Mouse (Mus musculus): ENCODE measurements around the gene Gm49384. TPM values are rescaled to one million over a fixed set of nuclear protein-coding genes. Genes with fewer than 3 reads are reported as not detected.
A peak's percentile ranks its signal among the peaks of the same experiment; 100 is the strongest.

Gene Gm49384
- 26.8 and 28.7 TPM in 2 replicates for polyA plus RNA-seq (2015; fragmentation: Nextera tagmentation; extraction: Ambion mirVana)

DNA sequence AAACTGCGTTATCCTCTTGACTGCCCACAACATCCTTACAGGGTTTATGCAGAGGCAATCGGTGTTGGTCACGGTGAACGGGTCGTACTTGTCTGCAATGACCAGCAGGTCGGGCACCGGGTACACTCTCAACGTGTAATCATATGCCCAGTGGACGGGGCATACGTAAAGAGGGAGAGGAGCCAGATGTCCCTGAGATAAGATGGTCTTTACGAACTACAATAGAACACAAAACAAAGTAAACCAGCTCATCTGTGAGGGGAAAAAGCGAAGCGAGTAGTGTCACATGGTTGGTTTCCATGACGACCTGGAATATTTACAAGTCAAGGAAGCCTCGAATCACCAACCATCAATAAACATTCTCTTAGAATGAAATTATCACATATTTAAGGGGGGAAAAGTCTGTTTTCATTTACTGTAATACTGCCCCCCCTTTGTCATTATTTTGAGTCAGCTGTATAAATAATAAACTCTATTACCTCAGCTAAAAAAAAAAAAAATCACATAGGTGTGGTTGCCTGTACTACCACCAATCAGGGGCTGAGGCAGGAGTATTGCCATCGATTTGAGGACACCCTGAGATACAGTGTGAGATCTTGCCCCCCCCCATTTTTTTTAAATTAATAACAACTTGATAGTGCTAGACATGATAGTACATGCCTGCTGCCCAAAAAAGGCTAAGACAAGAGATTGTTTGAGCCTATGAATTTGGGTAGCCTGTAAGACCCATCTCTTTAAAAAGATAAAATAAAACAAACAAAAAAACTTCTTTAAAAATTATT lies at the start of gene Gm49384:
Gene Gm49384 (minus strand): TSS at position 216 of the 782 bp plus-strand sequence.
- Histone ChIP-seq H3K9me3 (ENCODE audit: low read length) (no peaks in the 10 kb centered on the region), H3K9ac (replicated peaks; ENCODE audit: low read length) (no peak within 1 kb of the TSS), H3K4me3 (ENCODE audit: low read length) (no peak within 1 kb of the TSS), H3K27me3 (ENCODE audit: insufficient read depth, low read length) (no peaks in the 10 kb centered on the region), H3K27ac (ENCODE audit: low read length) (no peak within 1 kb of the TSS), H3K36me3 (ENCODE audit: insufficient read depth, low read length) (peaks cover 25% of the 10 kb centered on the region), H3K4me2 (replicated peaks; ENCODE audit: low read depth, low read length) (no peak within 1 kb of the TSS), H3K4me1 (ENCODE audit: insufficient read depth, low read length) (peaks cover under 1% of the 10 kb centered on the region; the same call in 1 of the 2 replicates)
- ATAC-seq (ENCODE audit: low FRiP score, low TSS enrichment): no peak
- 85% methylated on average over 16 of the region's 16 CpGs for WGBS

DNA sequence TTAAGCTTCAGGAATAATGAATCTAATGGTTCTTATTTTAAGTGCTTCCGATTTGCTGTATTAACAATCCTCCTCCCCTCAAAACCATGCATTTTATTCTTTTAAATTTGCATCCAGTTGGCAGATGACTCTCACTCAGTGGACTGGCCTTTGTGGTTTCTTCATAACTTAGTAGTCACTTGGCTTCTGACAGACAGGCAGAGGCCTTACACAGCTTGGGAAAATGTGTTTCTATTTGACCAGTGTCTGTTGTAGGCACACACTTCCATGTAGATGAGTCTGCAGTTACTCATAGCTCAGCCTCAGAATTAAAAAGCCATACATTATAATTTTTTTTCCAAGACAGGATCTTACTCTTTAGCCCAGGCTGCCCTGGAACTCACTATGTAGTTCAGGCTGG lies 49.7 kb upstream of the Gm49384 start:
- H3K27ac ChIP-seq (ENCODE audit: low read length): no peak overlapping the region
- H3K4me2 ChIP-seq (replicated peaks; ENCODE audit: low read depth, low read length): no peak overlapping the region
- H3K36me3 ChIP-seq (ENCODE audit: insufficient read depth, low read length): no peaks in the 10 kb centered on the region
- WGBS: 98% methylated on average over 1 of the region's 1 CpGs
- no peak overlapping the region for H3K9ac ChIP-seq (replicated peaks; ENCODE audit: low read length)
- no peaks in the 10 kb centered on the region for H3K4me1 ChIP-seq (ENCODE audit: insufficient read depth, low read length)
- no peaks in the 10 kb centered on the region for H3K9me3 ChIP-seq (ENCODE audit: low read length)
- no peak for ATAC-seq (ENCODE audit: low FRiP score, low TSS enrichment)
- H3K27me3 ChIP-seq (ENCODE audit: insufficient read depth, low read length): no peaks in the 10 kb centered on the region
- H3K4me3 ChIP-seq (ENCODE audit: low read length): no peak overlapping the region

DNA sequence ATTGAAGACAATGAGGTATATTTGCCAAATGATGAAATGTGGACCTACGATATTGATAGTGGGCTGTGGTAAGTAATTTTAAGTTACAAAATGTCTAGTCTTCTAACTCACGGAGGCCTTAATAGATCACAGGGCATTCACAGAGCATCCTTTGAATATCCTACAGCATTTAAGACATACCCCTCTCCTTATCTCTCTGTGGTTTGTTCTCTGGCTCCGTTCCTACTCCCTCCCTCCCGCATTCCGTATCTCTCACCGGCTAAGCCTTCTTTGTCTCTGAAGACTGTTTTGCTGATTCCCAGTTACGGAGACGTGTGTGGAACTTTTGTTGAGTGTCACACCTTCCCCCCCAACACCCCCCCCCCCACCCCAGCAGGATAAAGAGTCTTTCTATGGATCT lies 46.7 kb upstream of the Gm49384 start:
- H3K4me3 ChIP-seq (ENCODE audit: low read length): no peak overlapping the region
- H3K27me3 ChIP-seq (ENCODE audit: insufficient read depth, low read length): no peaks in the 10 kb centered on the region
- no peaks in the 10 kb centered on the region for H3K36me3 ChIP-seq (ENCODE audit: insufficient read depth, low read length)
- H3K9me3 ChIP-seq (ENCODE audit: low read length): no peaks in the 10 kb centered on the region
- no peak overlapping the region for H3K27ac ChIP-seq (ENCODE audit: low read length)
- 82% methylated on average over 8 of the region's 8 CpGs for WGBS
- H3K4me2 ChIP-seq (replicated peaks; ENCODE audit: low read depth, low read length): no peak overlapping the region
- H3K9ac ChIP-seq (replicated peaks; ENCODE audit: low read length): no peak overlapping the region
- ATAC-seq (ENCODE audit: low FRiP score, low TSS enrichment): no peak
- no peaks in the 10 kb centered on the region for H3K4me1 ChIP-seq (ENCODE audit: insufficient read depth, low read length)

DNA sequence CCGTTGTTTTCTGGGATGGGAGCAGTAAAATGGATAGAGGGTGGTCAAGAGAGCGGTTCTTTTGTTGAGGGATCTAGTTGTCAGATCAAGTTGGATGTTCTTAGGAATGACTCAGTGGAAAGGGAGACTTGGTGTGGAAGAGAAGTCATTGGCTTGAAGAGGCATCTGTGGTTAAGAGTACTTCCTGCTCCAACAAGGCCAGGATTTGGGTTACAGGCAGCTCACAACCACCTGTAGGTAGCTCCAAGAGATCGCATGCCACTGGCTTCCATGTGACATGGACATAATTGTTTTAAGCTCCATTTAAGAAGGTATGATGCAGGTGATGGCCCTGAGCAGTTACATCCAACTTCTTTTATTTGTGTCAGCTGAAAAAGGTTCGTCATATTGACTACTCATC lies 45.7 kb upstream of the Gm49384 start:
- H3K9me3 ChIP-seq (ENCODE audit: low read length): no peaks in the 10 kb centered on the region
- H3K27ac ChIP-seq (ENCODE audit: low read length): no peak overlapping the region
- H3K27me3 ChIP-seq (ENCODE audit: insufficient read depth, low read length): no peaks in the 10 kb centered on the region
- no peak overlapping the region for H3K9ac ChIP-seq (replicated peaks; ENCODE audit: low read length)
- 87% methylated on average over 4 of the region's 4 CpGs for WGBS
- H3K36me3 ChIP-seq (ENCODE audit: insufficient read depth, low read length): no peaks in the 10 kb centered on the region
- H3K4me3 ChIP-seq (ENCODE audit: low read length): no peak overlapping the region
- ATAC-seq (ENCODE audit: low FRiP score, low TSS enrichment): no peak
- H3K4me2 ChIP-seq (replicated peaks; ENCODE audit: low read depth, low read length): no peak overlapping the region
- no peaks in the 10 kb centered on the region for H3K4me1 ChIP-seq (ENCODE audit: insufficient read depth, low read length)

DNA sequence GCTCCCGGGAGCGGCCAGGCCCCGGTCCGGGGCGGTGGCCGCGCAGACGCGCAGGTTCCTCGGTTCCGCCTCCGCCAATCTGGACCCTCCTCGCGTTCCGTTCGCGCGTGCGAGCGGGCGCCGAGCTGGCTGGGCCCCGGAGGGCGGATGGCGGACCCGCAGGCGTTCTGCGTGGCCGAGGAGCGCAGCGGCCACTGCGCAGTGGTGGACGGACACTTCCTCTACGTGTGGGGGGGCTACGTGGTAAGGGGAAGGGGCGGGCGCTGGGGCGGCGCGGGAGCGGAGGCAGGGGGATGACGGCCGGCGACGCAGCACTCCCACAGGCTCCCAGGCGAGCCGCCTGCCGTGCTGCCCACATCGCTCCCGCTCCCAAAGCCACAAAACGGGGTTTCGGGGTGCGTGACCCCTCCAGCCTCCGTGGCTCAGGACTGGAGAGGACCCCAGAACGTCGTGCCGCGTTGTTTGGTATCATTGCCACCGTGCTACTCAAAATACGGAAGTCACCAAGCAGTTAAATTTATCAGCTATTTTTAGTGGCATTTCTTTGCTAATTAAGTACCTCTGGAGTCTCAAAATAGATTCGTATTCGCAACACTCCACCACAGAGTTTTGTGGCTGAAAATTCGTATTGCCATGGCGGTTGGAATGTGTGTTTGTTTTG lies 37.8 kb upstream of the Gm49384 start:
- ATAC-seq (ENCODE audit: low FRiP score, low TSS enrichment): peak; percentile 96
- H3K4me3 ChIP-seq (ENCODE audit: low read length): peak overlapping the region; percentile 77
- H3K27me3 ChIP-seq (ENCODE audit: insufficient read depth, low read length): no peaks in the 10 kb centered on the region
- H3K9ac ChIP-seq (replicated peaks; ENCODE audit: low read length): peak overlapping the region; percentile 93
- under 1% methylated on average over 58 of the region's 64 CpGs for WGBS
- no peaks in the 10 kb centered on the region for H3K36me3 ChIP-seq (ENCODE audit: insufficient read depth, low read length)
- H3K4me2 ChIP-seq (replicated peaks; ENCODE audit: low read depth, low read length): peak overlapping the region; percentile 60
- H3K27ac ChIP-seq (ENCODE audit: low read length): peak overlapping the region; percentile 84
- H3K9me3 ChIP-seq (ENCODE audit: low read length): no peaks in the 10 kb centered on the region
- H3K4me1 ChIP-seq (ENCODE audit: insufficient read depth, low read length): peaks cover 7% of the 10 kb centered on the region

DNA sequence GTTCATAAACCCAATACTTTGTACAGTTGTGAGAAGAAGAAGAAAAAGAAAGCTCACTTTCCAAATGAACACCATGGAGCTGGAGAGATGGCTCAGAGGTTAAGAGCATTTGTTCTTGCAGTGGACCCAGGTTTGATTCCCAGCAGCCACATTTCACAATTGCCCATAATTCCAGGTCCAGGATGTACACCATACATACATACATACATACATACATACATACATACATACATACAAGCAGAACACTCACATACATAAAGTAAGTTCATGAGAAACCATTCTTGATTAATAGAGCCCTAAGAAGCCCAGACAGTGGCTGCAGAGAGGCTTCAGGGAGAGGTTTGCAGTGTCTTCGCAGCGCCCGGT lies 37.3 kb upstream of the Gm49384 start:
- Histone ChIP-seq H3K27ac (ENCODE audit: low read length) (peak overlapping the region; percentile 84), H3K4me1 (ENCODE audit: insufficient read depth, low read length) (peaks cover 7% of the 10 kb centered on the region), H3K27me3 (ENCODE audit: insufficient read depth, low read length) (no peaks in the 10 kb centered on the region), H3K9ac (replicated peaks; ENCODE audit: low read length) (peak overlapping the region; percentile 93), H3K4me2 (replicated peaks; ENCODE audit: low read depth, low read length) (peak overlapping the region; percentile 60), H3K4me3 (ENCODE audit: low read length) (peak overlapping the region; percentile 77), H3K9me3 (ENCODE audit: low read length) (no peaks in the 10 kb centered on the region), H3K36me3 (ENCODE audit: insufficient read depth, low read length) (no peaks in the 10 kb centered on the region)
- WGBS: 0% methylated on average over 3 of the region's 3 CpGs
- no peak for ATAC-seq (ENCODE audit: low FRiP score, low TSS enrichment)

DNA sequence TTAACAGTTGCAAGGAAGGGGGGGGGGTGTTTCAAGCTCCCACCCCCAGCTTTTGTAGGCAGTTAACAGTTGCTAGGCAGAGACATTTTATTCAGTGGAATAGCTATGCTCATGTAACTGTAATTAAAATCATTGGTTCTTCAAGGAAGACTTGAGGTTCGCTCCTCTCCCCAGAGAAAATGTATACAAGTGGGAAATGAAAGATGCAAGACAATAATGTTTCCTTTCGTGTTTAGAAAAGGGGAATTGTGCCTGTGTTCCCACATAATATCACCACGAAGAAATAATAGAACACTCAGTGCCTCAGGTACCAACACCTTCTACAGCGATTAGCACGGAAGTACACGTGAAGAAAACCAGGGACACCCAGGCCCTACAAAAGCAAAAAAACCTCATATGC lies 36.8 kb upstream of the Gm49384 start, which contains the start of gene Klhdc1:
Gene Klhdc1 (plus strand): TSS at position 301 of the 400 bp plus-strand sequence.
- Histone ChIP-seq H3K4me1 (ENCODE audit: insufficient read depth, low read length) (peaks cover 7% of the 10 kb centered on the region), H3K9me3 (ENCODE audit: low read length) (no peaks in the 10 kb centered on the region), H3K4me2 (replicated peaks; ENCODE audit: low read depth, low read length) (peak within 1 kb of the TSS; percentile 60), H3K27me3 (ENCODE audit: insufficient read depth, low read length) (no peaks in the 10 kb centered on the region), H3K4me3 (ENCODE audit: low read length) (peak within 1 kb of the TSS; percentile 77), H3K36me3 (ENCODE audit: insufficient read depth, low read length) (no peaks in the 10 kb centered on the region), H3K9ac (replicated peaks; ENCODE audit: low read length) (peak within 1 kb of the TSS; percentile 93), H3K27ac (ENCODE audit: low read length) (peak within 1 kb of the TSS; percentile 84)
- ATAC-seq (ENCODE audit: low FRiP score, low TSS enrichment): no peak
- WGBS: 70% methylated on average over 6 of the region's 6 CpGs

DNA sequence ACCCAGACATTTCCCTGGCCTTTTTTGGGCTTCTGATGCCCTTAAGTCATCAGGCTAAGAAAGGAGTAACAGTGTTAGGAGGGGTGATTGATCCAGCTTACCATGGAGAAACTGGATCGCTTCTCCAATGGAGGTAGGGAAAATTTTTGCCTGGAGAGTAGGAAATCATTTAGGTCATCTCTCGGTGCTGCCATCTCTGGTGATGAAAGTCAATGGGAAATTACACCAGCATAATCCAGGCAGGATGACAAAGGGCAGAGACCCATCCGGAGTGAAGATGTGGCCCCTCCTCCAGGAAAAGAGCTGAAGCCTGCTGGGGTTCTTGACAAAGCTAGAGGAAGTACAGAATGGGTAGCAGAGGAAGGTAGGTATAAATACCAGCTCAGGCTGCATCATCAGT lies 34.2 kb upstream of the Gm49384 start:
- H3K27me3 ChIP-seq (ENCODE audit: insufficient read depth, low read length): no peaks in the 10 kb centered on the region
- no peak for ATAC-seq (ENCODE audit: low FRiP score, low TSS enrichment)
- H3K27ac ChIP-seq (ENCODE audit: low read length): no peak overlapping the region
- H3K4me3 ChIP-seq (ENCODE audit: low read length): no peak overlapping the region
- no peak overlapping the region for H3K9ac ChIP-seq (replicated peaks; ENCODE audit: low read length)
- H3K36me3 ChIP-seq (ENCODE audit: insufficient read depth, low read length): no peaks in the 10 kb centered on the region
- WGBS: 43% methylated on average over 3 of the region's 3 CpGs
- no peak overlapping the region for H3K4me2 ChIP-seq (replicated peaks; ENCODE audit: low read depth, low read length)
- no peaks in the 10 kb centered on the region for H3K9me3 ChIP-seq (ENCODE audit: low read length)
- H3K4me1 ChIP-seq (ENCODE audit: insufficient read depth, low read length): peaks cover 7% of the 10 kb centered on the region

DNA sequence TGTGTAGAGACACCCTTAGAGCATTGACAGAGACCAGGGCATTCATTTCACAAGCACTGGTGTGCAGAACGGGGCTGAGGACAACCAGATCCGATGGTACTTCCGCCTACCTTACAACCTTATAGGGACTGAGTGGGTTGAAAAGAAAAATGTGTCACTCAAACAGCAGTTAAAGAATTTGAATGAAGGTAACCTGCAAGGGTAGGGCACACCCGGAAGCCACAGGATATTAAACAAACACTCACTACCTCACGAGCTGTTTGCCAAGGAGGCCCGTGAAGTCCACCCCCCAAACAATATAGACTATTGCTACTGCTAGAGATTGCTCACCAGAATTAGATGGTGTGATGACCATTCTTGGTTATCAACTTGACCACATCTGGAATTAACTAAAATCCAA lies 31.7 kb upstream of the Gm49384 start:
- peaks cover under 1% of the 10 kb centered on the region; the same call in 1 of the 2 replicates for H3K4me1 ChIP-seq (ENCODE audit: insufficient read depth, low read length)
- no peaks in the 10 kb centered on the region for H3K36me3 ChIP-seq (ENCODE audit: insufficient read depth, low read length)
- H3K9ac ChIP-seq (replicated peaks; ENCODE audit: low read length): no peak overlapping the region
- H3K4me3 ChIP-seq (ENCODE audit: low read length): no peak overlapping the region
- no peaks in the 10 kb centered on the region for H3K9me3 ChIP-seq (ENCODE audit: low read length)
- H3K27ac ChIP-seq (ENCODE audit: low read length): no peak overlapping the region
- 91% methylated on average over 6 of the region's 6 CpGs for WGBS
- H3K4me2 ChIP-seq (replicated peaks; ENCODE audit: low read depth, low read length): no peak overlapping the region
- H3K27me3 ChIP-seq (ENCODE audit: insufficient read depth, low read length): no peaks in the 10 kb centered on the region
- no peak for ATAC-seq (ENCODE audit: low FRiP score, low TSS enrichment)

DNA sequence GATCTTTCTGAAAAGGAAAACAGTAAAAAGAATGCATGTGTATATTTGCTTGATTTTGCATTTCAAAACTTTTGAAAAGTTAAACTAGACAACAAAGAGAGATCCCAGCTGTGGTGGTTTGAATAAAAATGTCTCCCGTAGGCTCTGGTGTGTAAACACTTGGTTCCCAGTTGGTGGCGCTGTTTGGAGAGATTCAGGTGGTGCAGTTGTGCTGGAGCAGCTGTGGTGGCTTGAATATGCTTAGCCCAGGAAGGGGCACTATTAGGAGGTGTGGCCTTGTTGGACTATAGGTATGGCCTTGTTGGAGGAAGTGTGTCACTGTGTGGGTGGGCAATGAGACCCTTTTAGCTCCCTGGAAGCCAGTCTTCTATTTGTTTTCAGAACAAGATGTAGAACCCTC lies 25.2 kb upstream of the Gm49384 start:
- WGBS: 75% methylated on average over 2 of the region's 2 CpGs
- Histone ChIP-seq H3K4me1 (ENCODE audit: insufficient read depth, low read length) (peaks cover 9% of the 10 kb centered on the region; the same call in 1 of the 2 replicates), H3K36me3 (ENCODE audit: insufficient read depth, low read length) (0 out of 2 replicates have a peak, but pooled peaks cover 3% of the 10 kb centered on the region), H3K9ac (replicated peaks; ENCODE audit: low read length) (no peak overlapping the region), H3K4me2 (replicated peaks; ENCODE audit: low read depth, low read length) (no peak overlapping the region), H3K4me3 (ENCODE audit: low read length) (no peak overlapping the region), H3K27ac (ENCODE audit: low read length) (no peak overlapping the region), H3K27me3 (ENCODE audit: insufficient read depth, low read length) (no peaks in the 10 kb centered on the region), H3K9me3 (ENCODE audit: low read length) (no peaks in the 10 kb centered on the region)
- ATAC-seq (ENCODE audit: low FRiP score, low TSS enrichment): no peak

Measured in kidney, embryonic 16.5 days (tissue).